Mouse (Mus musculus) stomach, postnatal 0 days (tissue): Measurements from ENCODE around the gene Stra8.

ENCODE experiments used
- CTCF ChIP-seq: IDR thresholded peaks from 2 replicates; pipeline ENCODE4 v1.5.1; 2016; ENCODE audit warnings: antibody characterized with exemption, low read depth, mild to moderate bottlenecking, moderate library complexity
- EP300 ChIP-seq: optimal IDR thresholded peaks from 2 replicates; pipeline ENCODE3; 2016; ENCODE audit warnings: antibody characterized with exemption

GRCm38 (mm10) chr6:34899127-34899526, 20.8 kb upstream of the Stra8 start:
- no peak for TF ChIP-seq CTCF
- no peak for TF ChIP-seq EP300
